Mouse (Mus musculus): Measurements from ENCODE around the gene Slc2a10.

- no peak for TF ChIP-seq TCF12 (IDR thresholded peaks at IDR 0.05; ENCODE audit: insufficient read depth, poor library complexity, severe bottlenecking)
- TF ChIP-seq POLR2A (IDR thresholded peaks at IDR 0.05; ENCODE audit: insufficient read length, low read depth), result no peak
- no peak for TF ChIP-seq REST (IDR thresholded peaks at IDR 0.05; ENCODE audit: insufficient read depth, insufficient read length)
- no peak for TF ChIP-seq CEBPB (IDR thresholded peaks at IDR 0.05; ENCODE audit: insufficient read depth, poor library complexity, severe bottlenecking)
- no peak for TF ChIP-seq E2F4 (IDR thresholded peaks at IDR 0.05; ENCODE audit: insufficient read depth)
- TF ChIP-seq POLR2AphosphoS2 (IDR thresholded peaks at IDR 0.05; ENCODE audit: insufficient read length, low read depth), result no peak
- no peak for TF ChIP-seq MYOG (IDR thresholded peaks at IDR 0.05; ENCODE audit: control insufficient read depth in 1 of 3, insufficient read depth in 1 of 3, insufficient read length in 2 of 3, low read depth in 2 of 3)
- TF ChIP-seq USF1 (IDR thresholded peaks at IDR 0.05; ENCODE audit: low read depth), result no peak
- TF ChIP-seq MYOD1 (IDR thresholded peaks at IDR 0.05; ENCODE audit: control insufficient read depth in 1 of 3, insufficient read length in 2 of 3, low read depth in 2 of 3), result no peak
- TF ChIP-seq TCF3 (IDR thresholded peaks at IDR 0.05; ENCODE audit: insufficient read length, low read depth), result no peak
- no peak for TF ChIP-seq SRF (IDR thresholded peaks at IDR 0.05; ENCODE audit: control insufficient read depth, insufficient read length, low read depth)
These were observed 9.1 kb upstream of the Slc2a10 start for GRCm38 (mm10) chr2:165494495-165494894.

All from myocyte (in vitro differentiated cells).